Comparison of ENCODE assay signal across 23 mouse cellular contexts in the genomic region with DNA sequence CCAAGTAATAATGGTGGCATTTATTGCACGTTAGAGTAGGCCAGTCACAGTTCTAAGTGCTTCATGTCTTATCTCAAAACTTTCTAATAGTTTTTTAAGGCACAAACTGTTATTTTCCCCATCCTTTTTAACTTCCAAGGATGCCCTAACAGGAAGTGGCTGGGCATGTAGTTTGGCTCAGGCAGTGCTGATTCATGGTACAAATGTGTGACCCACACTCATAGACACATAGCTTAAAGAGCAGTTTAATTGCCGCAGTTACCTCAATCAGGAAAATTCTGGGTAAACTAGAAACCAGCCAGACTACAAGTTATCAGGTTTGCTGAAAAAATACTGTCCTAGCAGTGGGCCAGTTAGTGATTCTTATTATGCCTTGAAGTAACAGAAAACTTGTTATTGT. TPM values are rescaled to one million over a fixed set of nuclear protein-coding genes. Genes with fewer than 3 reads are reported as not detected.
A peak's percentile ranks its signal among the peaks of the same experiment; 100 is the strongest.
DNase-seq lines count a peak whose midpoint lies in the region; ATAC-seq and TF ChIP-seq lines count a peak whose summit lies in the region.
"Had no signal": no experiment of that assay in that cellular context is flagged by ENCODE, and none has a peak within 500 bp of the region (broad histone marks: within the 10 kb centered on the region; RNA-seq: fewer than 3 reads in every experiment).

No protein-coding gene starts in this region.

- no peak for ATAC-seq in stomach, postnatal 0 days (ENCODE audit: low FRiP score, low TSS enrichment)
- ATAC-seq: activated CD4-positive, CD25-positive, alpha-beta regulatory T cell, adult 4 months; forebrain, embryonic 15.5 days; intestine, postnatal 0 days had no signal

- no peak overlapping the region for H3K4me3 ChIP-seq in stomach, postnatal 0 days (ENCODE audit: low read depth, low read length)
- H3K4me3 ChIP-seq: embryonic facial prominence, embryonic 12.5 days; embryonic facial prominence, embryonic 15.5 days; forebrain, embryonic 12.5 days; forebrain, embryonic 15.5 days; heart, adult 2 months; heart, embryonic 10.5 days; heart, embryonic 13.5 days; hindbrain, embryonic 12.5 days; hindbrain, embryonic 15.5 days had no signal

- no peak for TF ChIP-seq CTCF in stomach, postnatal 0 days (IDR thresholded peaks at IDR 0.05; ENCODE audit: low read depth)

- intact Hi-C loops in heart, postnatal 14 days (cut with DNase I), result no loop called here

- H3K4me1 ChIP-seq in stomach, postnatal 0 days (replicated peaks; ENCODE audit: control insufficient read depth, insufficient read depth), result no peaks in the 10 kb centered on the region
- H3K4me1 ChIP-seq: embryonic facial prominence, embryonic 12.5 days; embryonic facial prominence, embryonic 15.5 days; heart, embryonic 10.5 days; heart, embryonic 13.5 days had no signal

- H3K9me3 ChIP-seq in stomach, postnatal 0 days (ENCODE audit: control insufficient read depth, low read length), result no peaks in the 10 kb centered on the region
- H3K9me3 ChIP-seq: embryonic facial prominence, embryonic 12.5 days; embryonic facial prominence, embryonic 15.5 days; forebrain, embryonic 12.5 days; forebrain, embryonic 15.5 days; heart, embryonic 10.5 days; heart, embryonic 13.5 days; hindbrain, embryonic 12.5 days; hindbrain, embryonic 15.5 days had no signal

- H3K27ac ChIP-seq in stomach, postnatal 0 days (replicated peaks), result no peak overlapping the region
- H3K27ac ChIP-seq: embryonic facial prominence, embryonic 12.5 days; embryonic facial prominence, embryonic 15.5 days; forebrain, embryonic 12.5 days; forebrain, embryonic 15.5 days; heart, adult 2 months; heart, embryonic 10.5 days; heart, embryonic 13.5 days; hindbrain, embryonic 12.5 days; hindbrain, embryonic 15.5 days had no signal

- H3K9ac ChIP-seq in stomach, postnatal 0 days (ENCODE audit: low read length), result no peak overlapping the region
- H3K9ac ChIP-seq: embryonic facial prominence, embryonic 12.5 days; embryonic facial prominence, embryonic 15.5 days; forebrain, embryonic 12.5 days; forebrain, embryonic 15.5 days; heart, embryonic 13.5 days; hindbrain, embryonic 12.5 days; hindbrain, embryonic 15.5 days had no signal

- WGBS in large intestine, adult 2 months, result 44% methylated on average over 2 of the region's 2 CpGs
- 92% methylated on average over 2 of the region's 2 CpGs for WGBS in stomach, postnatal 0 days

- peak; percentile 37 for DNase-seq in heart, adult 11 months
- DNase-seq in heart, postnatal 14 days, result no peak
- peak; percentile 14 for DNase-seq in NIH3T3 (ENCODE audit: low read depth)
- peak; percentile 7 for DNase-seq in large intestine, adult 2 months (ENCODE audit: low read depth, low spot score)
- DNase-seq in stomach, postnatal 0 days (ENCODE audit: low spot score), result no peak
- no peak for DNase-seq in embryo, embryonic 11 days
- DNase-seq: adrenal gland, adult 8-10 months; adrenal gland, postnatal 25 days; cerebellum, adult 11-12 months; cerebellum, adult 8-10 months; cerebellum, postnatal 10 days; gastrocnemius, postnatal 25 days; heart, adult 2 months had no signal

- no peak overlapping the region for H3K4me2 ChIP-seq in stomach, postnatal 0 days (replicated peaks; ENCODE audit: low read depth)
- H3K4me2 ChIP-seq: embryonic facial prominence, embryonic 12.5 days; embryonic facial prominence, embryonic 15.5 days; forebrain, embryonic 12.5 days; forebrain, embryonic 15.5 days; heart, embryonic 13.5 days; hindbrain, embryonic 12.5 days; hindbrain, embryonic 15.5 days had no signal

- TF ChIP-seq EP300 in stomach, postnatal 0 days (optimal IDR thresholded peaks at IDR 0.05), result no peak

- no peaks in the 10 kb centered on the region for H3K36me3 ChIP-seq in stomach, postnatal 0 days (ENCODE audit: control insufficient read depth, insufficient read depth, low read length)
- H3K36me3 ChIP-seq: embryonic facial prominence, embryonic 12.5 days; embryonic facial prominence, embryonic 15.5 days; forebrain, embryonic 12.5 days; forebrain, embryonic 15.5 days; hindbrain, embryonic 12.5 days; hindbrain, embryonic 15.5 days had no signal

- H3K27me3 ChIP-seq in stomach, postnatal 0 days (ENCODE audit: control insufficient read depth, insufficient read depth, low read length), result no peaks in the 10 kb centered on the region
- H3K27me3 ChIP-seq: embryonic facial prominence, embryonic 12.5 days; embryonic facial prominence, embryonic 15.5 days; forebrain, embryonic 12.5 days; forebrain, embryonic 15.5 days; heart, embryonic 13.5 days; hindbrain, embryonic 12.5 days; hindbrain, embryonic 15.5 days had no signal

RNA-seq across cellular contexts. Expression of gene Mrps9, which starts 31.2 kb away (rescaled TPM):
- total RNA-seq in heart, postnatal 14 days (2021), result 10 to 100 TPM; 97.4 to 99.6 TPM
- polyA plus RNA-seq in large intestine, adult 2 months (2012; rRNA removed), result 26.2 and 29.2 TPM in 2 replicates
- 33.1 and 36.2 TPM in 2 replicates for polyA plus RNA-seq in stomach, postnatal 0 days (2015; fragmentation: Nextera tagmentation; extraction: Ambion mirVana)

Comparison
In these comparisons a context has a peak if more than half of its experiments do, and no peak if none do; other contexts are left out.
1. DNase-seq: peak in heart, adult 11 months (single experiment), NIH3T3 (single experiment) and large intestine, adult 2 months (single experiment); none in heart, postnatal 14 days (0 of 2), stomach, postnatal 0 days (single experiment) and embryo, embryonic 11 days (single experiment).